Mouse (Mus musculus): ENCODE measurements around the gene Prdm9.
"Not testable (repeated sequence)": the region's sequence is repeated elsewhere in the genome, so short reads cannot be mapped to it uniquely, and the experiment has no call there.

Prdm9 gene

DNA sequence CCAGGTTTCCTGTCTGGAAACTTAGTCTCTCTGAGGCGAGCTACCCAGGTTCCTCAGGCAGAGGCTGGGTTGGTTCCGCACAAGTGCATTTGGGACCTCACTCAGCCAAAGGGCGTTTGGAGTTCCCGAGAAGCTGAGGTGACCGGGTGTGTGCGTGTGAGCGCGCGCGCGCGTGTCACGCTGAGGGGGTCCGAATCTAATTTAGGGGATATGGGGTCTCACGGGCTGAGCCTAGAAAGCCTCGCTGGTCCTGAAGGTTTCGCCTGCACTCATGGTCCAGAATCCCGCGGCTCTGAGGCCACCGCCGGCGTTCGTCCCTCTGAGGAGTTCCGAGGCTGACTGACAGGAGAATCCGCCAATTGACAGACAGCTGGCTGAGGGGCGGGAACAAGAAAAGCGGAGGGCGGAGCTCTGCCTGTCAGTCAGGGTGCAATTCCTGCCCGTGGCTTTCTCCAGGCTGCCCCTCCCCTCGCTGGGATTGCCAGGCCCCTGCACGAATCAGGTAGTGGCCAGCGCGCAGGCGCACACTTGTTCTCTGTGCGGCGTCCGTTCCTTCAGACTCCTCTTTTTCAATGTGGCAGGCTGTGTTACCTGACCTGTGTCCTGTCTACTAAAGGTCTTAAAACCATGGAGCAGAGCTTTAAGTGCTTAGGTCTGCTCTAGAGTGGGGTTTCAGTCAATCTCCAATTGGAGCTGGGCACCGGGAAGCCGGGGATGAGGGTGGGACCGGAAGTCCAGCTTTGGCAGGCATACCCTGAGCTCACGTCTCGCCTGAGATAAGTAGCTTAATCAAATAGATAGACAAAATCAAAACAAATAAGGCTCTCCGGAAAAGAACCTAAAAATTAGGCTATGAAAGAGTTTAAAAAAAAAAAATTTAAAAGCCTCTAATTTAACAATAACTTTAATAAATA lies at the start of gene Prdm9:
Gene Prdm9 (minus strand): TSS at position 341 of the 914 bp plus-strand sequence.
- DNase-seq, result peak; percentile 98

DNA sequence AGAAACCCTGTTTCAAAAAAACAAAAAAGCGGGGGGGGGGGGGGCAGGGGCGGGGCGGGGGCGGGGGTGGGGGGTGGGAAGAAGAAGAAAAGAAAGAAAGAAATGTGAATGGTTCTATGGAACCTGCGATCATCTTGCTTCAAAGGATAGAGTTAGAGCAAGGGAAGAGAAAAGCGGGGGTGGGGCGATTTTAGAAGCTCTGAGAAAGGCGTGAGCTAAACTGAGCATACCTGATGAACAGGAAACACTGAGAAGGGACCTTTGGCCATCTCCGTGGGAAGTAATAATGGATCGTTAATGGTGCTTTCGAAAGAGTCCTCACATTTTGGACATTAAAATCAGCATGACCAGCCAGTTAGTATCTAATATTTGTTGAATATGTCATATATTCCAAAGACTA lies 35.3 kb upstream of the Prdm9 start:
- no peak for DNase-seq

DNA sequence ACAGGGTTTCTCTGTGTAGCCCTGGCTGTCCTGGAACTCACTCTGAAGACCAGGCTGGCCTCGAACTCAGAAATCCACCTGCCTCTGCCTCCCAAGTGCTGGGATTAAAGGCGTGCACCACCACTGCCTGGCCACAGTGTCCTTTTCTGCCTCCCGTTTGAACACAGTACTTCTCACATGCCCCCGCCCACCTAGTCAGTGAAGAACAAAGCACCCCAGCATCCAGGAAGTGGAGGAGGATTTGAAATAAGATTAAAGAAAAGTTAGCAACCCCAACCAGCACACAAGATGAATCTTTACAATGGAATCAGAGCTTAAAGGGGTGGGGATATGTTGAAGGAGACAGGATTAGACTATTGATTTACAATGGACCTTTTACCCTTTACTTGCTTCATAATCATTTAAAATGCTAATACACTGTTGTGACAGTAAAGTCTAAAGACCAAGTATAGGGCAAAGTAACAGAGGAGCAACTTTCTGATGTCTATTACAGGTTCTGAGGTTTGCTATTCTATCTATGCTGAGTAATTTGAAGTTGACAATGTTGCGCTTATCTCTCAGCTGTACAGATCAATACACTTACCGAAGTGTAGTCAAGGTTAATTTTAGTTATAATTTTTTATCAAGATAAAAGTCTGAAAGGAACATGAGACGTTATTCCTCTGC lies 27.2 kb upstream of the Prdm9 start:
- DNase-seq, result no peak

DNA sequence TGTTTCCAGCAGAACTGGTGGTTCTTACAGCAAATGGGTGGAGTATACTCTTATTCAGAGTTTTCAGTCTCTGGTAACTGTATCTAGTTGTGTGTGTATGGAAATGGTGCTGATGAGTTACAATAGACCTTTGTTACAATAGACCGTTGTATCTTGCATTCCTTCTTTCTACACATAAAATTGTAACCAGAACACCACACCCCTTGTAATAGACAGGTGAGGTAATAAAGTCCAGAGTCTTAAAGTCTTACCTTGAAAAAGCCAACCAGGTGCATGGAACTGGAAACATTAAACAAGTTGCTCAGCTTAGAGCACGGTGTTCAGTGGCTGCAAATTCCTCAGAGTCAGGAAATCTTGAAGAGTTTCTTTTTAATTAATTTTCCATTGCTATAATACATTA lies 24.0 kb upstream of the Prdm9 start:
- no peak for DNase-seq

DNA sequence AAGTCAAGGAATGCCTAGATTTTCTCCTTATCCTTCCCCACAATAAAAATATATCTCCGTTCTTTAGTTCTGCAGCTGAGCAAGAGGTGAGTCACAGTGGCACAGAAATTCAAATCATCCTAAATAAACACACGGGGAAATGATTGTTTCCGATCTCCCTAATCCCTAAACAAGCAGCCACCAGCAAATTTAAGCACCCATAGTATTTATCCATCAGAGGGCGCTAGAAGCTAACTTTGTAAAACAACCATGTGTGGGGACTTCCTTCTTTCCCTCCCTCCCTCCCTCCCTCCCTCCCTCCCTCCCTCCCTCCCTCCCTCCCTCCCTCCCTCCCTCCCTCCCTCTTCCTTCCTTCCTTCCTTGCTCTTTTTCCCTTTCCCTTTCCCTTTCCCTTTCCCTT lies 21.5 kb upstream of the Prdm9 start:
- no peak for DNase-seq

DNA sequence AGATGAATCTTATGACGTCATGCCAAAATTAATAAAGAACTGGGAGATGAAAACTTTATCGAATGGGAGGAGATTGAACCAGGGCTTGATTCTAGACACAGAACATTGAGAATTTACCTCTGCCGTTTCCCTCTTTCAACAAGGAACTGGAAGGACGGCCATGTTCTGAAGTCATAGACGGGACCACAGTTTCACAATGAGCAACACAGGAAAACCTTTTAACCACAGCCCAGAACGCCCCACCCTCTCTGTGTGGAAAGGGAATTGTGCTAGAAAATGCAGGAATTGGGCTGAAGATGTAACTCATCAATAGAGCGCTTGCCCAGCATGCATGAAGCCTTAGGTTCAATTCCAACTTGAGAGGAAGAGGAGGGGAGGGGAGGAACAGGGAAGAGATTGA lies 18.9 kb upstream of the Prdm9 start:
- no peak for DNase-seq

DNA sequence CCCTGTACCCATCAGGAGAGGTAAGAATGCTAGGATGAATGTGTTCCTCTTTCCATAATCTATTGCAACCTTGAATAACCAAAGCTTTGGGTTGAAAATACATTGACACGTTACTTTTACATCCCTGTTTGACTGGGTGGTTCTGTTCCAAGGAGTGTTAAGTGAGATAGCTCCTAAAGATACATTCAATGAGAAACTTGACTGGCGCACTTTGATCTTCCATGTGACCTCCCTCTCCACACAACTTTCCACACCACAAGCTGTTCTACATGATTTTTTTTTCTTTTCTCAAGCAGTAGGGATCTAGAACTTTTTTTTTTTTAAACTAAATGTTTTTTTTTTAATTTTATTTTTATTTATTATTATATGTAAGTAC lies 15.9 kb upstream of the Prdm9 start:
- no peak for DNase-seq

DNA sequence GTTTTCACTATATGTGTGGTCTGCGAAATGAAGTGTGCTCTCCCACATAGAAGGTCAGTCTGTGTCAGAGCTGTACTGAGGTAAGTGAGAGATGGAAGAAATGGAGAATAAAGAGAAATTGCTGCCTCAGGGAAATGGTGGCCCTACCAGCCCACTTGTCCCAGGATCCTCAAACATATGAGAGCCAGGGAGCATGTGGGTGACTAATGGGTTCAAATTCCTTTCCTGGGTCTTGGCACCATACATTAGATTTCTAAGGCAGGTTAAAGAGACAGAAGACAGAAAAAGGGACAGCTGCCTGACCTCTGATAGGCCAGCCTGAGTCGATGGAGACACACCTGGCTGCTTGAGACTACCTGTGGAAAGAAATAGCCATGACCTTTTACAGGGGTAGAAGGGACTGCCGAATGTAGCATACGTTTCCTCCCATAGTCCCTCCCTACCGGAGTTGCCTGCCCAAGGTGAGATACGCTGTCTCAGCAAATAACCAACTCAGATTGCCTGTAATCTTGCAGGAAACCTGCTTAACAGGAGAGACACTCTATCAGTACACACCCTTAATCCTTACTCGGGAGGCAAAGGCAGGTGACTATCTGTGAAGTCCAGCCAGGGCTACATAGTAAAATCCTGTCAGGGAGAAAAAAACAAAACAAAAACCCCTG lies 15.4 kb upstream of the Prdm9 start:
- no peak for DNase-seq

DNA sequence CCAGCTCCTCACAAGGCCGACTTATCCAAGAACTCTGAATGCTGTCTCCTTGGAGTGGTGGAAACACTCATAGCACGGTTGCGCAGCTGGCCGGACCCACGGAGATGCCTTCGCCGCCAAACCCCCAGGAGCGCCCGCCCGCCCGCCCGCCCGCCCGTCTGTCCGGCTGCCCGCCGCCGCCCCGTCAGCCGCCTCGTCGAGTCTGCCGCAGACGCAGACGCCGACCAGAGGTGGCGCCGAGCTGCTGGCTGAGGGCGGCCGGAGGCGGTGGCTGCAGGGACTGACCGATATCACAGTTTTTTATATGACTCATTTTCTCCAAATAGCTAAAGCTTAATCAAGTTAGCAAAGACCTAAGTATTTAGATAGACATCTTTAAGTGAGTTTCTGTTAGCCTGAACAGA lies 13.1 kb upstream of the Prdm9 start:
- DNase-seq, result peak; percentile 39

DNA sequence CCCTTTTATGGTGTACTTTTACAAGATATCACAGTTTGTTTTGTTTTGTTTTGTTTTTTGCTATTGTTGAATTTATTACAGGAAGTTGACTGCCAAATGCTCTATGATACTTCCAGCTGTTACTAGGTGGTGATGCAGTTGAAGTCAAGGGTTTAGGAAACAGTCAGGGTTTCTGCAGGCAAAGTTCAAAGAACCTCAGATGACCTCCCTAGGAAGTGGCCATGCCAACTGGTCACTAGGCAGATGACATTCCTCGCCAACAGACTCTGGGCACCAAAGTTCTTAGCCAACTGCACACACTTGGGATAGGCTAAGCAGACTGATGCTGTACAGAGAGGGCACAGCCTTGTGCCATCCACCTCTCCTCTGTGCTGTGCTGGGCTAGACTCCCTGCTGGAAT lies 10.9 kb upstream of the Prdm9 start:
- no peak for DNase-seq

DNA sequence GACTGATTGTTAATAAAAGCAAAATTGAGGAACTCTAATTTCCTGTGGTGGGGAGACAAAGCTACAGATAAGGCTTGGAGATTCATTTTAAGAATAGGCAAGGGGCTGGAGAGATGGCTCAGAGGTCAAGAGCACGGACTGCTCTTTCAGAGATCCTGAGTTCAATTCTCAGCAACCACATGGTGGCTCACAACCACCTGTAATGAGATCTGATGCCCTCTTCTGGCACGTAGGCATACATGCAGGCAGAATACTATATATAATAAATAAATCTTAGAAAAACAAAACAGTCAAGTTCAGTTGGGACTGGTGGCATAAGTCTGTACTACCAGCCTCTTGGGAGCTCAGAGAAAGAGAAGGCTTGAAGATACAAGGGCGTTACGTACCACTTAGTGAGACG lies 2.8 kb upstream of the Prdm9 start:
- DNase-seq, result no peak

DNA sequence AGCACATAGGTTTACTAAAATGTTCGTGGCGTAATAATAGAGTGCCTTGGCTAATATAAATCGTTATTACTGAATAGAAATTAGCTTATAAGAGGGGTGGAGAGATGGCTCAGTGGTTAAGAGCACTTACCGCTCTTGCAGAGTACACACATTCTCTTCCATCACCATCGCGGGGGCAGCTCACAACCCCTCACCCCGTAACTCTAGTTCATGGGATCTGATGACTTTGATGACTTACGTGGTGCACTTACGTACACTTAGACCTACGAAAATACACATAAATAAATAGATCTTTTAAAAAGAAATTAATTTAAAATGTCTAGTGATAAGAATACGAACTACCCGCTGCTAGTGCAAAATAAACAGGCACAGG lies 760 bp upstream of the Prdm9 start:
- no peak for DNase-seq

DNA sequence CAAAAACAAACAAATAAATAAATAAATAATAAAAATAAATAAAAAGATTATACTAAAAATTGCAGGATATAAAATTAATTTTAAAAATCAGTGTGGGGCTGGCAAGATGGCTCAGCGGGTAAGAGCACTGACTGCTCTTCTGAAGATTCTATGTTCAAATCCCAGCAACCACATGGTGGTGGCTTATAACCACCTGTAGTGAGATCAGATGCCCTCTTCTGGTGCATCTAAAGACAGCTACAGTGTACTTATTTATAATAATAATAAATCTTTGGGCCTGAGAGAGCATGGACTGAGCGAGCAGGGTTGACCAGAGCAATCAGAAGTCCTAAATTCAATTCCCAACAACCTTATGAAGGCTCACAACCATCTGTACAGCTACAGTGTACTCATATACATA lies 4.2 kb downstream of the Prdm9 start:
- DNase-seq, result no peak

DNA sequence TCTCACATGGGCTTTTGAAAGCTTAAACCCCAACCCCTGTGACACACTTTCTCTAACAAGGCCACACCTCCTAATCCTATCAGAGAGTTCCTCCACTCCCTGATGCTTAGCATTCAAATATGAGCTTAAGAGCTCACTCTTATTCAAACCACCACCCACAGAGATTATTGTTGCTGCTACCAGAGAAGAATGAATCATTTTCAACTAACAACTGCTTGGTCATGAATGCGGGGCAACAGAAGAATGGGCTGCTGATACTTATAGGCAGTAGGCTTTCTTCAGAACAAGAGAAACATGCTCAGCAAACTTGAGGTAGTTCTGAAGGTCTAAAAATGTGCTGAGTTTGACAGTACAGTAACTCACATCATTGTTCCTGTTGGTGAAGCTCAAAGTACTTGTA lies 14.4 kb downstream of the Prdm9 start:
- no peak for DNase-seq

DNA sequence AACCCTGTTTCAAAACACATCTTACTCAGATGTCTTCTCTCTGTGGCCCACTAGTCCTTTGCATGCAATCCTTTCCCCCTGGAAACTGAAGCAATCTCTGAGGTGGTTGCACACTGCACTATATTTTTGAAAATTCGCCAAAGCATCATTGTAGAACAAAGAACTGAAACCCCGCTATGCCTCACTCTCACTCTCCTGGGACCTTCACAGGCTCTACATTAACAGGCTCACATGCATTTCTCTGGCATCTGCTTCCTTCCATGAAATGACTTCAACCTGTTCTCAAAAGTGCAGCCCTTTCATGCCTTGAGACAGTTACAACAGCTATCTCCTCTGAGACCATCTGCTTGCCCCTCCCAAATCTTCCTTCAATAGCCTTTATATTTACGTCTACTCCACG lies 17.7 kb downstream of the Prdm9 start:
- no peak for DNase-seq

DNA sequence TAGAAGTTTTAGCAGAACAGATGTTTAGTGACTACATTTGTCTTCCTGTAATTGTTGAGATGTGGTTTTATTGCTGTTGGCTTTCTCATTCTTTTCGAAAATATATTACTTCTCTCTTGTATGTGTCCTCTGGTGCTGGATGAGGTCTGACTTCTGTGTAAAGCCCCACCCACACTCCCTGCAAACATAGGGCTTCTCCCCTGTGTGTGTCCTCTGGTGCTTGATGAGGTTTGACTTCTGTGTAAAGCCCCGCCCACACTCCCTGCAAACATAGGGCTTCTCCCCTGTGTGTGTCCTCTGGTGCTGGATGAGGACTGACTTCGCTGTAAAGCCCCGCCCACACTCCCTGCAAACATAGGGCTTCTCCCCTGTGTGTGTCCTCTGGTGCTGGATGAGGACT lies 20.3 kb downstream of the Prdm9 start:
- DNase-seq, result not testable (repeated sequence)

DNA sequence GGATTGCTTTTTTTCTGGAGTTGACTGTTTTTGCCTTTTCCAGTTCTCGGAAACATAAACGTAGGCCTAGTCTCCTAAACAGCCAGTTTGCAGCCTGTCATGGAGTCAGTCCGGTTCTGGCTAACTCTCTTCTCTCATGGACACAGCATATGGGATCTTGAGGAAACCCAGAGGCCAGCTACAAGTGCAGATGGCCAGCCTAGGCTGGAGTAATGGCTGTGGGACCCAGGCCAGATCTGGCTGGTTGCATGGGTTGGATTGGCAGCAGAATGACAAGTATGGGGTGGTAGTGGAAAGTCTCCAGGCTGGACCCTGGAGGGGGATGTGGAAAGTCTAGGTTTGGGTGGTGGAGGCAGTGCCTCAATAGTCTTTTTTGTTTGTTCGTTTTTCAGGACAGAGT lies 23.8 kb downstream of the Prdm9 start:
- no peak for DNase-seq

DNA sequence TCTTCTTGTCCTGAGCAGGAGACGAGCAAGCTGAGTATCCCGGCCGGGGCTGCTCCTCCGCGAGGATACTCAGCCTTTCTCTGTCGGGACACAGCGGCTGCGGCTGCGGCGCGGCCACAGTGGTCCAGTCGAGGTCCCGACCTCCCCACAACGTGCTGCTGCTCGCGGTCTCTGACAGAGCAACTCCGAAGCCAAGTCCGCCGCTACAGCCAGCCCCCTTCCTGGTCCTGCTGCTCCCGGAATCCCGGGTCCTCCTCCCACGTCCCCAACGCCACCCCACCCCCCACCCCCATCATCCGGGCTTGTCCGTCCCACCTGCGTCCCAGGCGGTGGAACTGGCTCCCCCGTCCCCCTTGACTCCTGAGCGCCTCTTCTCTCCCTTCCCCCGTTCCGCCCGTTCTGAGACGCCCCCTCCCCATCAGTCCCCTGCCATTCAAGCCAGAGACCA lies 27.7 kb downstream of the Prdm9 start:
- DNase-seq, result peak; percentile 9

DNA sequence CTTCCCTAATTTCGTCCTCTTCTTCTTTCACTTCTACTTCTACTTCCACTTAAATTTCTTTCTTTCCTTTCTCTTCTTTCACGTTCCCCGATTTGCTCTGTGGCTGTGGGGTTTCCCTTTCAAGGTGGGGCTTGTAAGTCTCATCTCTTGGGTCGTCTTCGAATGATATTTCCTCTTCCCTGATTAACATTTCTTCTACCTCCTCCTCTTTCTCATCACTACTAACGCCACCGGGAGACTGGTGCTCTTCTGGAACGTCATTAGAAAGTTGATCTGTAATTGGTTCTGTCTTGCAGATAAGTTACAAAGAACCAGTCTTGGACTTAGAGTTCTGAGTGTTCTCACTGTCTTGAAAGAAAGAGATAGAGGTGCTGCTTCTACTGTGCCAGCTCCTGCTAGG lies 28.2 kb downstream of the Prdm9 start:
- DNase-seq, result no peak

DNA sequence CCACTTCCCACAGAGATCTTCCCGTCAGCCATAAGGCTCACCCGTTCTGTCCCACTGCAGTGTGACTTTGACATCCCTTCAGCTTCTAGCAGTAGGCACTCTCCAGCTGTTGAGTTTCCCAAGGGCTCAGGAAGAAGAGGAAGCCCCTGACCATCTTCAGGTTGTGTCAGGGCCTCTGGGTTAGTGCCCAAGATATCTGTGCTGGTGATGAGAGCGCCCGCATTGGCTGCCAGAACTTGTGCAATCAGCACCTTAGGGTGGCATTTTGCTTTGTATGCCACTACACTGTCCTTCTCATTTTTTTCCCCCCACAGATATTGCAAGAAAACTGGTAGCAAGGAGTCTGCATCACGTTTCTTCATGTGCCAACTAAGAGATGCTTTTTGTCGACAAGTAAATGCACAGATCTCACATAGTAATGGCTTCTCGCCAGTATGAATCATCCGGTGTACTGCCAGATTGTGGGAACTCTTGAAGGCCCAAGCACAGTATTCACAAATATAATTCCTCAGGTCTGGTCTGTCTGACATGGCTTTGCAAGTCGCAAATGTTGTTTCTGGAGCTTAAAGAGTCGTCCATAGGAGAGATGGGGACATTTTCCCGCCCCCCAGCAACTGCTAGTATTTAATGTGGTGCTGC lies 28.9 kb downstream of the Prdm9 start:
- DNase-seq, result no peak

DNA sequence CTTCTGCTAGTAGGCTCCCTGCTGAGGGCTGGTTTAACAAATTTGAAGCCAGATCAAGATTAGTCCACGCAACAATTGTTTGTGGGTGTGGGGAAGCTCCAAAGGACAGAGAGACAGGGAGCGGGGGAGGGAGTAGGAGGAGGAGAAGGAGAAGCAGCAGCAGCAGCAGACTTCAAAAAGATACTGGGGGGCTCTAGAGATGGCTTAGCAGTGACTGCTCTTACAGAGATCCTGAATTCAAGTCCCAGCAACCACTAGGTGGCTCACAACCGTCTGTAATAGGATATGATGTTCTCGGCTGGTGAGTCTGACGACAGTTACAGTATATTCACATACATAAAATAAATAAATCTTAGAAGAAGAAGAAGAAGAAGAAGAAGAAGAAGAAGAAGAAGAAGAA lies 34.0 kb downstream of the Prdm9 start:
- peak; percentile 21 for DNase-seq

DNA sequence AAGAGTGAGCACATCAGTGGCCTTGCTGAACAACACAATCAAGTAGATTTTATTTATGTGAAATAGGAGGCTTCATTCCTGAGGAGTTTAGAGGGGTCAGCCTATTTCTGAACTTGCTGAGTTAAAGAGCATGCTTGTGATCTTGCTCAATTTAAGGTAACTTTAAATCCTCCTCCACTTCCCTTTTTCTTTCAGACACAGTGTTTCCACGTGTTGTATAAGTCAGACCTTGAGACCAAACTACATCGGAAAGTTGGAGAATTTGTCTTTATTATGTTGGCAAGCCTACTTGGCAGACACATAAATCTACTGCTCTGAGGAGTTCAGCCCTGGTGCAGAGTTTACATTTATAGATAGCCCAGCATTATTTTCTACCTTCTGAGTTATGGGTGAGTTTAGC lies 35.3 kb downstream of the Prdm9 start:
- no peak for DNase-seq

DNA sequence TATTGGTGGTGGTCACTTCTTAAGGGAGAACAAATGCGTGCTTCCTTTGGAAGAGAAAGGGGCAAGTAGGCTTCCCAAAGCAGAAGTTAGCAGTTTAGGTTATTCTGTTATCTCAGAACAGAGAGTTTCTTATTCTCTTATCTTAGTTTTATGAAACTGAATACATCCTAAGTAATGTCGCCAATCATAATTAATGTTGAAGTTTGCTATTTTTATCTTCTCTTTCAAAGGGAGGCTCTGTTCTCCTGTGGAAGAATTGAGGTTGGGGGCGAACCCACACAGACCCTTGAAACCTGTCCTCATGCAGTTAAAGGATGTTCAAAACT lies 36.4 kb downstream of the Prdm9 start:
- DNase-seq, result no peak
